Mouse (Mus musculus): ENCODE measurements around the gene Slc22a22. TPM values are rescaled to one million over a fixed set of nuclear protein-coding genes. Genes with fewer than 3 reads are reported as not detected.

Slc22a22 gene
- total and polyA plus RNA-seq, 2 experiments from 2014 or later: not detected

- no peak for ATAC-seq
- Histone ChIP-seq H3K36me3 (ENCODE audit: insufficient read depth, low read length) (no peaks in the 10 kb centered on the region), H3K4me1 (ENCODE audit: insufficient read depth, low read length) (no peaks in the 10 kb centered on the region), H3K27ac (no peak overlapping the region), H3K4me2 (ENCODE audit: low read depth, low read length) (no peak overlapping the region), H3K27me3 (ENCODE audit: insufficient read depth, low read length) (no peaks in the 10 kb centered on the region), H3K9me3 (ENCODE audit: low read length) (no peaks in the 10 kb centered on the region), H3K4me3 (ENCODE audit: low read length) (no peak overlapping the region), H3K9ac (replicated peaks; ENCODE audit: low read length) (no peak overlapping the region)
- TF ChIP-seq CTCF (IDR thresholded peaks at IDR 0.05; ENCODE audit: low read depth): no peak
- WGBS: 77% methylated on average over 6 of the region's 6 CpGs
- DNase-seq (ENCODE audit: low spot score): no peak
These were observed 12.4 kb downstream of the Slc22a22 start for GRCm38 (mm10) chr15:57465061-57465460.

- TF ChIP-seq CTCF (IDR thresholded peaks at IDR 0.05; ENCODE audit: low read depth): no peak
- ATAC-seq: peak; percentile 51; the same call in 1 of the 2 replicates
- Histone ChIP-seq H3K9me3 (ENCODE audit: low read length) (no peaks in the 10 kb centered on the region), H3K4me2 (ENCODE audit: low read depth, low read length) (no peak overlapping the region), H3K27me3 (ENCODE audit: insufficient read depth, low read length) (no peaks in the 10 kb centered on the region), H3K36me3 (ENCODE audit: insufficient read depth, low read length) (no peaks in the 10 kb centered on the region), H3K4me3 (ENCODE audit: low read length) (no peak overlapping the region), H3K27ac (no peak overlapping the region), H3K4me1 (ENCODE audit: insufficient read depth, low read length) (no peaks in the 10 kb centered on the region), H3K9ac (replicated peaks; ENCODE audit: low read length) (no peak overlapping the region)
- WGBS: 70% methylated on average over 11 of the region's 11 CpGs
- peak; percentile 57 for DNase-seq (ENCODE audit: low spot score)
These were observed 13.4 kb downstream of the Slc22a22 start for GRCm38 (mm10) chr15:57464066-57464465.

- H3K4me2 ChIP-seq (ENCODE audit: low read depth, low read length): no peak overlapping the region
- no peaks in the 10 kb centered on the region for H3K36me3 ChIP-seq (ENCODE audit: insufficient read depth, low read length)
- no peak overlapping the region for H3K9ac ChIP-seq (replicated peaks; ENCODE audit: low read length)
- no peaks in the 10 kb centered on the region for H3K27me3 ChIP-seq (ENCODE audit: insufficient read depth, low read length)
- ATAC-seq (no peak), DNase-seq (ENCODE audit: low spot score) (no peak)
- H3K4me3 ChIP-seq (ENCODE audit: low read length): no peak overlapping the region
- no peaks in the 10 kb centered on the region for H3K4me1 ChIP-seq (ENCODE audit: insufficient read depth, low read length)
- no peak overlapping the region for H3K27ac ChIP-seq
- TF ChIP-seq CTCF (IDR thresholded peaks at IDR 0.05; ENCODE audit: low read depth): no peak
- 50% methylated on average over 1 of the region's 1 CpGs for WGBS
- H3K9me3 ChIP-seq (ENCODE audit: low read length): no peaks in the 10 kb centered on the region
These were observed 16.1 kb downstream of the Slc22a22 start for GRCm38 (mm10) chr15:57461284-57461683.

GRCm38 (mm10) chr15:57457374-57457773 is 20.1 kb downstream of the Slc22a22 start:
- WGBS: 49% methylated on average over 2 of the region's 2 CpGs
- no peak for ATAC-seq

GRCm38 (mm10) chr15:57434710-57435404 is 42.6 kb downstream of the Slc22a22 start:
- no peak for ATAC-seq
- DNase-seq (ENCODE audit: low spot score): no peak
- no peak overlapping the region for H3K27ac ChIP-seq
- H3K36me3 ChIP-seq (ENCODE audit: insufficient read depth, low read length): no peaks in the 10 kb centered on the region
- no peak overlapping the region for H3K9ac ChIP-seq (replicated peaks; ENCODE audit: low read length)
- no peak for TF ChIP-seq CTCF (IDR thresholded peaks at IDR 0.05; ENCODE audit: low read depth)
- H3K4me1 ChIP-seq (ENCODE audit: insufficient read depth, low read length): no peaks in the 10 kb centered on the region
- no peaks in the 10 kb centered on the region for H3K27me3 ChIP-seq (ENCODE audit: insufficient read depth, low read length)
- no peaks in the 10 kb centered on the region for H3K9me3 ChIP-seq (ENCODE audit: low read length)
- H3K4me3 ChIP-seq (ENCODE audit: low read length): no peak overlapping the region
- H3K4me2 ChIP-seq (ENCODE audit: low read depth, low read length): no peak overlapping the region
- WGBS: 83% methylated on average over 2 of the region's 2 CpGs

More at GRCm38 (mm10) chr15:57457374-57457773, 20.1 kb downstream of the Slc22a22 start:
- TF ChIP-seq CTCF (IDR thresholded peaks at IDR 0.05; ENCODE audit: low read depth): no peak
- no peaks in the 10 kb centered on the region for H3K9me3 ChIP-seq (ENCODE audit: low read length)
- H3K4me3 ChIP-seq (ENCODE audit: low read length): no peak overlapping the region
- no peaks in the 10 kb centered on the region for H3K4me1 ChIP-seq (ENCODE audit: insufficient read depth, low read length)
- no peak overlapping the region for H3K9ac ChIP-seq (replicated peaks; ENCODE audit: low read length)
- no peaks in the 10 kb centered on the region for H3K27me3 ChIP-seq (ENCODE audit: insufficient read depth, low read length)
- no peak overlapping the region for H3K27ac ChIP-seq
- H3K36me3 ChIP-seq (ENCODE audit: insufficient read depth, low read length): no peaks in the 10 kb centered on the region
- no peak for DNase-seq (ENCODE audit: low spot score)
- no peak overlapping the region for H3K4me2 ChIP-seq (ENCODE audit: low read depth, low read length)

- H3K27me3 ChIP-seq (ENCODE audit: insufficient read depth, low read length): no peaks in the 10 kb centered on the region
- TF ChIP-seq CTCF (IDR thresholded peaks at IDR 0.05; ENCODE audit: low read depth): peak; percentile 72
- no peak overlapping the region for H3K4me3 ChIP-seq (ENCODE audit: low read length)
- peak; percentile 75 for DNase-seq (ENCODE audit: low spot score)
- H3K4me1 ChIP-seq (ENCODE audit: insufficient read depth, low read length): no peaks in the 10 kb centered on the region
- no peak overlapping the region for H3K4me2 ChIP-seq (ENCODE audit: low read depth, low read length)
- H3K36me3 ChIP-seq (ENCODE audit: insufficient read depth, low read length): no peaks in the 10 kb centered on the region
- 60% methylated on average over 2 of the region's 2 CpGs for WGBS
- no peak overlapping the region for H3K27ac ChIP-seq
- H3K9me3 ChIP-seq (ENCODE audit: low read length): no peaks in the 10 kb centered on the region
- ATAC-seq: peak; percentile 63; the same call in 1 of the 2 replicates
- H3K9ac ChIP-seq (replicated peaks; ENCODE audit: low read length): no peak overlapping the region
These were observed 68.9 kb downstream of the Slc22a22 start for GRCm38 (mm10) chr15:57408498-57408897.

- no peak for ATAC-seq
- 46% methylated on average over 3 of the region's 3 CpGs for WGBS
- TF ChIP-seq CTCF (IDR thresholded peaks at IDR 0.05; ENCODE audit: low read depth): no peak
These were observed 78.8 kb downstream of the Slc22a22 start for GRCm38 (mm10) chr15:57398439-57399148.

More at GRCm38 (mm10) chr15:57398439-57399148, 78.8 kb downstream of the Slc22a22 start:
- no peak overlapping the region for H3K4me2 ChIP-seq (ENCODE audit: low read depth, low read length)
- no peaks in the 10 kb centered on the region for H3K36me3 ChIP-seq (ENCODE audit: insufficient read depth, low read length)
- no peak overlapping the region for H3K27ac ChIP-seq
- H3K4me1 ChIP-seq (ENCODE audit: insufficient read depth, low read length): no peaks in the 10 kb centered on the region
- H3K27me3 ChIP-seq (ENCODE audit: insufficient read depth, low read length): no peaks in the 10 kb centered on the region
- H3K4me3 ChIP-seq (ENCODE audit: low read length): no peak overlapping the region
- DNase-seq (ENCODE audit: low spot score): no peak
- no peak overlapping the region for H3K9ac ChIP-seq (replicated peaks; ENCODE audit: low read length)
- H3K9me3 ChIP-seq (ENCODE audit: low read length): no peaks in the 10 kb centered on the region

Data from hindbrain, postnatal 0 days (tissue).